Mouse (Mus musculus): ENCODE results near the gene Olfm1.

- TF ChIP-seq CTCF (IDR thresholded peaks at IDR 0.05) (no peak), EP300 (IDR thresholded peaks at IDR 0.05) (no peak)
Observed at GRCm38 (mm10) chr2:28225906-28226305, 33.1 kb downstream of the Olfm1 start.
